Mouse (Mus musculus): Measurements from ENCODE around the gene Zfp488. TPM values are rescaled to one million over a fixed set of nuclear protein-coding genes. Genes with fewer than 3 reads are reported as not detected.

Zfp488 gene
- polyA plus RNA-seq (2017; shearing (Covaris generic)) = not detected

DNA sequence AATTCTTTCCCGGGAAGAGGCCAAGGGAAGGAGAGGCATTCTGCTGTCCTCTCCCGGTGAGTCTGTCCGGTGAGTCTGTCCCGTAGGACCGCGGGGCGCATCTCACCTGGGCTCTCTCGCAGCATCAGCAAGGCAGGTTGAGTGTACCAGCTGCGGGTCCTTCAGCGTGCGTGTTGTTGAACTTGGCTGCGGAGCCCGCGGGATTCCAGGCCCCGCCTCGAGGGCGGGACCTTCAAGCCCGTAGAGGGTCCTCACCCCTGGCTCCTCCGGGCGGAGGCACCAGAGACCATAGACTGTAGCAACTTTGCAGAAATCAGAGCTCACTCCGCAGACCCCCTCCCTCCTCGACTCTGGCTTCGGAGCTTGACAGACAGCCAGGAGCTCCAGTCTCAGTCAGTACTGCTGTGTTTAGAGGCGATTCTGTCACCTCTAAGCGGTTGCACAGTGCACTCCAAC lies at the start of gene Zfp488:
Gene Zfp488, minus strand, starts transcription at position 161 of the 456 bp plus-strand sequence.

GRCm38 (mm10) chr14:34016381-34016780 lies 37.8 kb upstream of the Zfp488 start, which contains the start of gene Gm5460:
Gene Gm5460 (plus strand): TSS chr14:34016758.

DNA sequence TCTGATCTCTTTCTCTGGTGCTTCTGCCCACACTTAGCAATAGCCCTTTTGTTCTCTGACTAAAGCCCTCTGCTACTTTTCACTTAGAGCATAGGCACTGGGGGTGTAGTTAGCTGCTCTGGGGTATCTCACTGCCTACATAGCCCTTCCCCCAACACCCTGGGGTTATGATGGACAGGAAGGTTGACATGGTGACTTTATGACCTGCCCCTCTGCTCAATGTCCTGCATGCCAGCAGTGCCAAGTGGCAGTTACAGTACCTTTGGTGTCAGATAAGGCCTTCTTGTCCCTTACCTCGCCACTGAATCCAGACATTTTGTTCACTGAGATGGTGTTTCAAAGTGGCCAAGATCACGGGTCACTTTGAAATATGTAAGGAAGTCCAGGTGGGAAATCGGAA lies 36.5 kb upstream of the Zfp488 start, which contains the start of gene Gm30083:
Gene Gm30083, minus strand, starts transcription at position 120 of the 400 bp plus-strand sequence.

DNA sequence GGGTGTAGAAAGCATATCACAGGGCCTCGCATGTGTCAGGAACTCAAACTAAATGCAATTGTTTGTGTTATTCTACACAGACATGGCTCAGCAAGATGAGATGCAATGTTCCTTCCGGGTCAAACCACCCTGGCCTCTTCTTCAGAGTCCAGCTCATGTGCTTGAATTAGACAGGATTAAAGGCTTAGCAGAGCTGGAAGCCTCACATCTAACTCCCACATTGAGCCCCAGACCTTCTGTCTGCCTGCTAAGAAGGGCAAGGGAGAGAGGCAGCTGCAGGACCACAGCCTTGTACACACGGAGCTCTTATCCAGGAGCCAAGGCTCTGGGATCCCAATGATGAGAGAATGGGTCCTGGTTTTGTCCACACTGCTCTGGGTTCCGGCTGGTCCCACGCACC lies 24.8 kb downstream of the Zfp488 start, which contains the start of gene Rbp3:
Gene Rbp3, plus strand, starts transcription at position 243 of the 400 bp plus-strand sequence.

DNA sequence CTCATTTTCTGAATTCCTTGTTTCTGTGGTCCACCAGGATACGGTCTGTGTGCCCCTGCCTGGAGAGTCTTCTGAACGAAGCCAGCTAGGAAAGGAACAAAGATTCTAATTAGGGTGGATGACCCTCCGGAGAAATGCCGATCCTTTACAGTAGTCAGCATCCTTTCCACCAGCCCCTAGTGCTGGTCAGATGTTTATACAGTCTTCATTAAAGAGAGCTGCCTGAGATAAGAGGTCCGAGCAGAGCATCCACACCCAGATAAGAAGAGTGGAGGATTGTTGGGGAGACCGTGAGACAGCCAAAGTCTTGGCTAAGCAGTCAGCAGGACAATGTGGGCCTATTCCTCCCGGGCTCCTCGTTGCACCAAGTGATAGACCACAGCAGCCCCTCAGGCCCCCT lies 37.8 kb downstream of the Zfp488 start, which contains the start of gene Gdf2:
Gene Gdf2, plus strand, starts transcription at position 301 of the 400 bp plus-strand sequence.

DNA sequence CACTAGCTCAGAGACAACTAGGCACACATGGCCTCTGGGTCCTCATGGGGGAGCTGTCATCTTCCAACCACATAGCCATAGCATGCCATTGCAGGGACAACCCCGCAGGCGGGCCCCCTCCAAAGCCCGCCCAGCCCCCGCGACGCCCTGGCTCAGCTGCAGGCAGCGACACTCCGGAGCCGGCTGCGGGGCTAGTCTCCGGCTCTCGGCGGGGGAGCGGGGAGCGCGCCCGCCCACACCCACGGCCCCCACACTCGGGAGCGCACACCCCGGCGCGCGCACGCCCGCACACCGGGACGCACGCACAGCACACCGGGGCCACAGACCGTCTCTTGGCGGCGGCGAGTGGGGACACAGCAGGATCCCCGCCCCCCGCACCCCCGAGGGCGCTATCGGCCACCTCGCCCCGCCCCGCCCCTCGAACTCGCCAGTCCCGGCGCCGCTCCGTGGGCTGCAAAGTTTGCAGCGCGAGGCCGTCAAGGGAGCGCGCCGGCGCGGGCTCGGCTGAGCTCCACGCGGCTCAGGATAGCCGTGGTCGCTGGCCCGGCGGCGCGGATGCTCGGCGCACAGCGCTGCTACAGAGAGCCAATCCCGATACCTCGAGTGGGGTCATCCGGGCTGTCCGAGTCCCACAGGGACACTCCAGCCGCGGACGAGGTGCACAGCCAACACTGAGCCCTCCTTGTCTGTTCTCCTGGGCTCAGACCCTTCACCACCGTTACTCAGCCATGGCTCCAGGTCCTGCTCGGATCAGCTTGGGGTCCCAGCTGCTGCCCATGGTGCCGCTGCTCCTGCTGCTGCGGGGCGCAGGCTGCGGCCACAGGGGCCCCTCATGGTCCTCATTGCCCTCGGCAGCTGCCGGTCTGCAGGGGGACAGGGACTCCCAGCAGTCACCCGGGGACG lies 55.1 kb downstream of the Zfp488 start, which contains the start of gene Gdf10:
Gene Gdf10, plus strand, starts transcription at position 420 of the 903 bp plus-strand sequence.

Other genes starting within 250 kb of the Zfp488 start
- under 1 TPM in 1 of 2 experiments, not detected in 1; 0.06 TPM for gene Gdf10, start 55.2 kb downstream of the Zfp488 start, polyA plus RNA-seq (2017; shearing (Covaris generic))
- gene Gdf2, start 37.7 kb downstream of the Zfp488 start, polyA plus RNA-seq (2017; shearing (Covaris generic)) = not detected
- not detected for gene Rbp3, start 24.8 kb downstream of the Zfp488 start, polyA plus RNA-seq (2017; shearing (Covaris generic))
- under 1 TPM in 1 of 2 experiments, not detected in 1; 0.23 TPM for gene Gm30083, start 36.4 kb upstream of the Zfp488 start, polyA plus RNA-seq (2017; shearing (Covaris generic))
- under 1 TPM in 1 of 2 experiments, not detected in 1; 0.17 TPM for gene Gm5460, start 38.0 kb upstream of the Zfp488 start, polyA plus RNA-seq (2017; shearing (Covaris generic))
- gene Antxrl, start 73.9 kb upstream of the Zfp488 start, polyA plus RNA-seq (2017; shearing (Covaris generic)) = not detected
- under 1 TPM in 1 of 2 experiments, not detected in 1; 0.09 TPM for gene Anxa8, start 107.2 kb upstream of the Zfp488 start, polyA plus RNA-seq (2017; shearing (Covaris generic))
- gene A630023A22Rik, start 124.0 kb upstream of the Zfp488 start, polyA plus RNA-seq (2017; shearing (Covaris generic)) = not detected
- gene Npy4r, start 173.7 kb upstream of the Zfp488 start, polyA plus RNA-seq (2017; shearing (Covaris generic)) = not detected
- gene Gprin2, start 222.9 kb upstream of the Zfp488 start, polyA plus RNA-seq (2017; shearing (Covaris generic)) = under 1 TPM in 1 of 2 experiments, not detected in 1; 0.16 TPM
- gene Syt15, start 240.8 kb upstream of the Zfp488 start, polyA plus RNA-seq (2017; shearing (Covaris generic)) = under 1 TPM; 0.07 to 0.81 TPM

All from activated CD4-positive, CD25-positive, alpha-beta regulatory T cell (primary cell).